ENCODE assay signal across 7 mouse cellular contexts in the genomic region with DNA sequence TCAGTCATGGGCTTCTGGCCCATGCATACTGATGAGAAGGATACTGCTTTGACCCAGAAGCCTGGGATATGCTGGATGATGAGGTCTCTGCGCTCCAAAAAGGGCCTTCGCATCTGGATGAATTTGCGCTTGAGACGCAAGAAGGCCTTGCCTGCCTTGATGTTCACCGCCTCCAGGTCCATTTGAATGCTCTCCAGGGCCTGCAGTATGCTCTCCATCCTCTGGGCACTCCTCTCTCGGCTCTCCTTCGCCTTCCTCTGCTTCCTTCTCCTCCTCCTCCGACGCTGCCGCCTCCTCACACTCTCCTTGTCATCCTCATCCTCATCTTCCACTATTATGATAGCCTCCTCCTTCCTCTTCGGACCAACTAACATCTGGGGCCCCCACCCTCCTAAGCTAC. TPM values are rescaled to one million over a fixed set of nuclear protein-coding genes. Genes with fewer than 3 reads are reported as not detected.
DNase-seq lines count a peak whose midpoint lies in the region; ATAC-seq and TF ChIP-seq lines count a peak whose summit lies in the region.

No protein-coding gene starts in this region.

- H3K4me1 ChIP-seq in embryonic facial prominence, embryonic 15.5 days: no peaks in the 10 kb centered on the region
- peaks cover 7% of the 10 kb centered on the region; the same call in 1 of the 2 replicates for H3K4me1 ChIP-seq in limb, embryonic 10.5 days
- peaks cover 9% of the 10 kb centered on the region for H3K4me1 ChIP-seq in olfactory bulb, adult 2 months (ENCODE audit: control insufficient read depth, insufficient read depth, low read length)

- peak overlapping the region; percentile 69 for H3K9ac ChIP-seq in embryonic facial prominence, embryonic 15.5 days

- no peaks in the 10 kb centered on the region for H3K9me3 ChIP-seq in embryonic facial prominence, embryonic 15.5 days (replicated peaks)
- no peaks in the 10 kb centered on the region for H3K9me3 ChIP-seq in limb, embryonic 10.5 days (replicated peaks)

- WGBS in embryonic facial prominence, embryonic 15.5 days: 31% methylated on average over 11 of the region's 11 CpGs
- WGBS in limb, embryonic 10.5 days: 43% methylated on average over 11 of the region's 11 CpGs
- WGBS in olfactory bulb, adult 2 months: 16% methylated on average over 11 of the region's 11 CpGs

- 0 out of 2 replicates have a peak, but pooled peaks have one; percentile 24 for TF ChIP-seq CTCF in layer of hippocampus, adult 2 months (conservative IDR thresholded peaks at IDR 0.05)
- TF ChIP-seq CTCF in olfactory bulb, adult 2 months (IDR thresholded peaks at IDR 0.05; ENCODE audit: insufficient read depth, low read depth, low read length): no peak

- H3K27me3 ChIP-seq in embryonic facial prominence, embryonic 15.5 days: peaks cover 37% of the 10 kb centered on the region
- H3K27me3 ChIP-seq in limb, embryonic 10.5 days (ENCODE audit: low read depth, poor library complexity, severe bottlenecking): peaks cover 100% of the 10 kb centered on the region

- H3K27ac ChIP-seq in layer of hippocampus, adult 2 months: peak overlapping the region; percentile 95
- 0 out of 2 replicates have a peak overlapping the region, but pooled peaks have one; percentile 91 for H3K27ac ChIP-seq in embryonic facial prominence, embryonic 15.5 days (replicated peaks)
- H3K27ac ChIP-seq in limb, embryonic 10.5 days: peak overlapping the region; percentile 89
- H3K27ac ChIP-seq in olfactory bulb, adult 2 months (ENCODE audit: insufficient read depth, low read depth, low read length): peak overlapping the region; percentile 81

- no peak for TF ChIP-seq POLR2A in olfactory bulb, adult 2 months (IDR thresholded peaks at IDR 0.05; ENCODE audit: insufficient read depth, low read depth, low read length)

- peak overlapping the region; percentile 51 for H3K4me2 ChIP-seq in embryonic facial prominence, embryonic 15.5 days (replicated peaks)

- ATAC-seq in embryonic facial prominence, embryonic 15.5 days (ENCODE audit: insufficient number of reproducible peaks, low FRiP score, low TSS enrichment, low read depth): no peak

- H3K4me3 ChIP-seq in layer of hippocampus, adult 2 months: peak overlapping the region; percentile 64
- H3K4me3 ChIP-seq in embryonic facial prominence, embryonic 15.5 days (replicated peaks): peak overlapping the region; percentile 59
- H3K4me3 ChIP-seq in limb, embryonic 10.5 days: peak overlapping the region; percentile 70
- peak overlapping the region; percentile 74 for H3K4me3 ChIP-seq in olfactory bulb, adult 2 months (ENCODE audit: insufficient read depth, low read depth, low read length)

- H3K36me3 ChIP-seq in embryonic facial prominence, embryonic 15.5 days: peaks cover 3% of the 10 kb centered on the region; the same call in 1 of the 2 replicates
- H3K36me3 ChIP-seq in limb, embryonic 10.5 days: peaks cover 38% of the 10 kb centered on the region

- DNase-seq in layer of hippocampus, adult 2 months (ENCODE audit: low spot score in 2 of 2): no peak
- DNase-seq in layer of hippocampus, postnatal 10 days (ENCODE audit: low spot score in 2 of 2): no peak
- peak; percentile 6 for DNase-seq in ZHBTc4 (ENCODE audit: low read depth, low spot score)
- DNase-seq in limb, embryonic 10.5 days (ENCODE audit: low spot score): peak; percentile 31
- no peak for DNase-seq in urinary bladder, postnatal 4 days (ENCODE audit: low spot score in 2 of 2)

RNA-seq across cellular contexts. Expression of a gene that starts 0.7 kb away (rescaled TPM):
- total RNA-seq in layer of hippocampus, adult 2 months (2021): 100 to 1,000 TPM; 115 to 123 TPM
- 10 to 100 TPM; 68.6 to 71.2 TPM for total RNA-seq in layer of hippocampus, postnatal 10 days (2021)
- polyA plus RNA-seq in embryonic facial prominence, embryonic 15.5 days (2015; fragmentation: Nextera tagmentation; extraction: Ambion mirVana): 35.3 and 42.8 TPM in 2 replicates
- 29.4 and 32.5 TPM in 2 replicates for polyA plus RNA-seq in limb, embryonic 10.5 days (2016; fragmentation: Nextera tagmentation; extraction: Ambion mirVana)
- not detected in 2 replicates for polyA plus RNA-seq in olfactory bulb, adult 2 months (2012; ENCODE audit: insufficient read depth, insufficient read length, low replicate concordance, missing spikeins)

RNA-seq across cellular contexts. Expression of a gene that starts 14.2 kb away (rescaled TPM):
- total RNA-seq in layer of hippocampus, adult 2 months (2021): 10 to 100 TPM; 54.8 to 58.9 TPM
- 10 to 100 TPM; 40.5 to 48.6 TPM for total RNA-seq in layer of hippocampus, postnatal 10 days (2021)
- polyA plus RNA-seq in embryonic facial prominence, embryonic 15.5 days (2015; fragmentation: Nextera tagmentation; extraction: Ambion mirVana): 14.9 and 15.5 TPM in 2 replicates
- 15.1 and 21.9 TPM in 2 replicates for polyA plus RNA-seq in limb, embryonic 10.5 days (2016; fragmentation: Nextera tagmentation; extraction: Ambion mirVana)
- polyA plus RNA-seq in olfactory bulb, adult 2 months (2012; ENCODE audit: insufficient read depth, insufficient read length, low replicate concordance, missing spikeins): not detected in 2 replicates

RNA-seq across cellular contexts. Expression of a gene that starts 27.0 kb away (rescaled TPM):
- 10 to 100 TPM; 14.7 to 14.8 TPM for total RNA-seq in layer of hippocampus, adult 2 months (2021)
- 10 to 100 TPM; 22.7 to 24.0 TPM for total RNA-seq in layer of hippocampus, postnatal 10 days (2021)
- 3.8 and 4.5 TPM in 2 replicates for polyA plus RNA-seq in embryonic facial prominence, embryonic 15.5 days (2015; fragmentation: Nextera tagmentation; extraction: Ambion mirVana)
- polyA plus RNA-seq in limb, embryonic 10.5 days (2016; fragmentation: Nextera tagmentation; extraction: Ambion mirVana): 3.6 and 4.1 TPM in 2 replicates
- polyA plus RNA-seq in olfactory bulb, adult 2 months (2012; ENCODE audit: insufficient read depth, insufficient read length, low replicate concordance, missing spikeins): not detected in 2 replicates

Comparison
In these comparisons a context has a peak if more than half of its experiments do, and no peak if none do; other contexts are left out.
1. DNase-seq: peak in ZHBTc4 (single experiment) and limb, embryonic 10.5 days (single experiment); none in layer of hippocampus, adult 2 months (0 of 2), layer of hippocampus, postnatal 10 days (0 of 2) and urinary bladder, postnatal 4 days (0 of 2).
2. RNA of a gene that starts 0.7 kb away (polyA plus RNA-seq): 35.3 to 42.8 TPM in embryonic facial prominence, embryonic 15.5 days and 29.4 to 32.5 TPM in limb, embryonic 10.5 days; not detected in olfactory bulb, adult 2 months; every median in the first group is over 10 times any median in the second.
3. RNA of a gene that starts 14.2 kb away (polyA plus RNA-seq): 15.1 to 21.9 TPM in limb, embryonic 10.5 days and 14.9 to 15.5 TPM in embryonic facial prominence, embryonic 15.5 days; not detected in olfactory bulb, adult 2 months; every median in the first group is over 10 times any median in the second.
4. Peak in every context shown above with its lines, with median percentiles within 50 percentile points of each other: H3K27ac ChIP-seq and H3K4me3 ChIP-seq.